Mouse (Mus musculus) hindbrain, embryonic 13.5 days (tissue): Measurements from ENCODE around the gene Pm20d2. TPM values are rescaled to one million over a fixed set of nuclear protein-coding genes. Genes with fewer than 3 reads are reported as not detected.
A peak's percentile ranks its signal among the peaks of the same experiment; 100 is the strongest.

Source experiments
- ATAC-seq: fragments of 200-750 bp; cut with Nextera tagmentation; 2 replicates; pipeline ENCODE4 v1.8.0; 2017; ENCODE audit warnings: moderate TSS enrichment; ENCODE audit not compliant: low FRiP score
- H3K27ac ChIP-seq: fragments of 300-500 bp; sonication (generic); 2 replicates; pipeline ENCODE4 v1.5.1; 2015; ENCODE audit warnings: inconsistent platforms, mild to moderate bottlenecking, moderate library complexity
- H3K27me3 ChIP-seq: fragments of 300-500 bp; sonication (generic); 2 replicates; pipeline ENCODE4 v1.6.1; 2015; ENCODE audit warnings: mild to moderate bottlenecking, inconsistent platforms
- H3K36me3 ChIP-seq: fragments of 300-500 bp; sonication (generic); 2 replicates; pipeline ENCODE4 v1.6.1; 2015; ENCODE audit warnings: mild to moderate bottlenecking, inconsistent platforms
- H3K4me1 ChIP-seq: fragments of 300-500 bp; sonication (generic); replicated peaks from 2 replicates; pipeline ENCODE4 v1.6.1; 2015; ENCODE audit warnings: inconsistent platforms
- H3K4me2 ChIP-seq: fragments of 300-500 bp; sonication (generic); 2 replicates; pipeline ENCODE4 v1.6.1; 2015; ENCODE audit warnings: inconsistent platforms, mild to moderate bottlenecking, moderate library complexity
- H3K4me3 ChIP-seq: fragments of 300-500 bp; sonication (generic); 2 replicates; pipeline ENCODE4 v1.5.1; 2015; ENCODE audit warnings: mild to moderate bottlenecking, inconsistent platforms
- H3K9ac ChIP-seq: fragments of 300-500 bp; sonication (generic); 2 replicates; pipeline ENCODE4 v1.6.1; 2015; ENCODE audit warnings: mild to moderate bottlenecking, inconsistent platforms
- H3K9me3 ChIP-seq: fragments of 300-500 bp; sonication (generic); 2 replicates; pipeline ENCODE4 v1.6.1; 2016; ENCODE audit warnings: inconsistent platforms
- WGBS: fragments of 180-500 bp; shearing (Covaris S2); methylation state at CpG from one replicate; pipeline ENCODE4 v1.1.7; 2015; 5-methylcytosine and 5-hydroxymethylcytosine counted together
- polyA plus RNA-seq: library from polyadenylated mRNA; unstranded; fragments of >200 nt; fragmentation: Nextera tagmentation; extraction: Ambion mirVana; gene quantifications from 2 replicates; pipeline ENCODE4 v1.2.1, GENCODE M21; 2015

Gene Pm20d2
- polyA plus RNA-seq, 1 experiment from 2014 or later, result 2.4 TPM

DNA sequence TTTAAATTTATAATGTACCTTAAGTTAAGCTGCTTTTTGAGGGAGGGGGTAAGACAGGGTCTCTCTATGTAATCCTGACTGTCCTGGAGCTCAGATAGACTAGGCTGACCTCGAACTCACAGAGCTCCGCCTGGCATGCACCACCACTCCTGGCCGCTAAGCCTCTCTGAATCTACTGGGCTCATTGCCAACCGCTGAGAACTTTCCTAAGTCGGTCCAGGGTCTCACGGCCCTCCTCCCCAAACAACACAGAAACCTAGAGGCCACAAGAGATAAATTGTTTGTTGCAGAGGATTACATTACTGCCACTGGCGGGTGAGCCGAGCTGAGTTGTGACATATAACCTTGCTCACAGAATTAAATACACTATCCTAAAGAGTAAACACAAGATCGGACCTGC, 1.4 kb downstream of the Pm20d2 start:
- peak overlapping the region; percentile 15; the same call in 1 of the 2 replicates for H3K9ac ChIP-seq
- peaks cover 9% of the 10 kb centered on the region for H3K4me1 ChIP-seq
- 17% methylated on average over 9 of the region's 9 CpGs for WGBS
- peak overlapping the region; percentile 72 for H3K4me3 ChIP-seq
- peaks cover 22% of the 10 kb centered on the region for H3K36me3 ChIP-seq
- no peak for ATAC-seq
- H3K4me2 ChIP-seq, result peak overlapping the region; percentile 81
- 0 out of 2 replicates have a peak, but pooled peaks cover 3% of the 10 kb centered on the region for H3K27me3 ChIP-seq
- no peaks in the 10 kb centered on the region for H3K9me3 ChIP-seq
- peak overlapping the region; percentile 92; the same call in 1 of the 2 replicates for H3K27ac ChIP-seq

DNA sequence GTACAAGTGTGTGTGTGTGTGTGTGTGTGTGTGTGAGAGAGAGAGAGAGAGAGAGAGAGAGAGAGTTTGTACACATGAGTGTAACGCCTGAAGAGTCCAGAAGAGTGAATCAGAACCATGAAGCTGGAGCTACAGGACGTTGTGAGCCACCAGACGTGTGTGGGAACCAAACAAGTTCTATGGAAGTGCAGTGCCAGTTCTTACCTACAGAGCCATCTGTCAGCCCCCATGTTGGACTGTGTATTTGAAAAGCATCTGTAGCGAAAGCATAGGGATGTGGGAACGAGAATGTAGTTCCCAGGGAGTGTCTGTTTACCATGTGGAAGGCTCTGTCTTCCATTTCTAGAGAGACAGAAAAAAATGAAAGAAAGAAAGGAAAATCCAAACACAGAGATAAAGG, 6.1 kb downstream of the Pm20d2 start:
- WGBS, result 88% methylated on average over 5 of the region's 5 CpGs
- Histone ChIP-seq H3K4me1 (peaks cover 6% of the 10 kb centered on the region), H3K27me3 (0 out of 2 replicates have a peak, but pooled peaks cover 3% of the 10 kb centered on the region), H3K36me3 (peaks cover 44% of the 10 kb centered on the region), H3K9me3 (no peaks in the 10 kb centered on the region), H3K4me3 (no peak overlapping the region), H3K4me2 (no peak overlapping the region), H3K27ac (no peak overlapping the region), H3K9ac (no peak overlapping the region)
- no peak for ATAC-seq

DNA sequence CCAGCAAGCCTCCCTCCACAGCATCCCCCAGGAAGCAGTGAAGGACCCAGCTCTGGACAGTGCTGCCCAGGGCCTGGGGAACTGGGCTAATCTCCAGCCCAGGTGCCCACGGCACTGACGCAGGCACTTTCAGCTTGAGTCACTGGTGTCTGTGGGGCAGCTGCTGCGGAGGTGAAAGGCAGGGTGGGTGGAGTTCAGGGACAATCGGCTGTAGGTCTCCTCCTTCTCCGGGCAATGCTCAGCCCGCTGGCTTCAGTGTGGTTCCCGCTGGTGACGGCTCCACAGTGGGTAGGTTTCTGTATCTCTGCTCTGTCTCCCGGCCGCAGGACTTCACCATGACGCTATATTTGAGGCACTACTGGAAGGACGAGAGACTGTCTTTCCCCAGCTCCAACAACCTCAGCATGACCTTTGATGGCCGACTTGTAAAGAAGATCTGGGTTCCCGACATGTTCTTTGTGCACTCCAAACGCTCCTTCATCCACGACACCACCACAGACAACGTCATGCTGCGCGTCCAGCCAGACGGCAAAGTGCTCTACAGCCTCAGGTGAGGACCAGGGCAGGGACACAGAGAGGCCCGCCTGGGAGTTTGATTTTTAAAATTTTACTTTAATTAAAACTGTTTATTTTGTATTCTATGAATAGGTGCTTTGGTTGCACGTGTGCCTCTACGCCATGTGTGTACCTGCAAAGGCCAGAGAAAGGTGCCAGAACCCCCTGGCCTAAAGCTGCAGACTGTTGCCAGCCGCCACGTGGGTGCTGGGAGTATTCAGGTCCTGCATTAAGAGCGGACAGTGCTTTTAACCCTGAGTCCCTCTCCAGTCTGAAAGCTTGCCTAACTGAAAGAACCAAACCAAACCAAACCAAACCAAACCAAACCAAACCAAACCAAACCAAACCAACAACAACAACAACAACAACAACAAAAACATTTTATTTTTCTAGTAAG, 37.2 kb downstream of the Pm20d2 start:
- 84% methylated on average over 26 of the region's 26 CpGs for WGBS
- no peaks in the 10 kb centered on the region for H3K9me3 ChIP-seq
- ATAC-seq, result no peak
- H3K9ac ChIP-seq, result no peak overlapping the region
- H3K4me1 ChIP-seq, result 0 out of 2 replicates have a peak, but pooled peaks cover under 1% of the 10 kb centered on the region
- no peak overlapping the region for H3K4me2 ChIP-seq
- no peak overlapping the region for H3K27ac ChIP-seq
- H3K4me3 ChIP-seq, result no peak overlapping the region
- H3K27me3 ChIP-seq, result no peaks in the 10 kb centered on the region
- no peaks in the 10 kb centered on the region for H3K36me3 ChIP-seq

DNA sequence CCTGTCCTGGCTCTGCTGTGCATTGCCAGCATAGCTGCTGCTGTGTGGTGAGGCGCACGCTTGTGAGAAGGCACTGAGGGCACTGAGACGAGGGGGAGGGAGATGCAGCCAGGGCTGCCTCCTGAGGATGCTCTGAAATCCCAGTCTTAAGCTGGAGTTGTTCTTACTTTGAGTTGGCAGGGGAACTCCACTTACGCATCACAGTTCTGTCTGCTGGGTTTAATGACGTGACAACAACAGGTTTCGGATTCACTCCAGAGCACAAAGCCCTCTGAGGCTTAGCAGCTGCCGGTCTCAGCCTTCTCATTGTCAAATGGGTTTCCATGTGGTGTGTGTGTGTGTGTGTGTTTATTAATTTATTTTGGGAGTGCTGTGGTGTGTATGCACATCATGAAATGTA, 40.4 kb downstream of the Pm20d2 start:
- 64% methylated on average over 7 of the region's 7 CpGs for WGBS
- Histone ChIP-seq H3K4me1 (peaks cover 6% of the 10 kb centered on the region), H3K9me3 (no peaks in the 10 kb centered on the region), H3K27ac (no peak overlapping the region), H3K4me3 (no peak overlapping the region), H3K9ac (no peak overlapping the region), H3K4me2 (no peak overlapping the region), H3K27me3 (no peaks in the 10 kb centered on the region), H3K36me3 (no peaks in the 10 kb centered on the region)
- no peak for ATAC-seq

DNA sequence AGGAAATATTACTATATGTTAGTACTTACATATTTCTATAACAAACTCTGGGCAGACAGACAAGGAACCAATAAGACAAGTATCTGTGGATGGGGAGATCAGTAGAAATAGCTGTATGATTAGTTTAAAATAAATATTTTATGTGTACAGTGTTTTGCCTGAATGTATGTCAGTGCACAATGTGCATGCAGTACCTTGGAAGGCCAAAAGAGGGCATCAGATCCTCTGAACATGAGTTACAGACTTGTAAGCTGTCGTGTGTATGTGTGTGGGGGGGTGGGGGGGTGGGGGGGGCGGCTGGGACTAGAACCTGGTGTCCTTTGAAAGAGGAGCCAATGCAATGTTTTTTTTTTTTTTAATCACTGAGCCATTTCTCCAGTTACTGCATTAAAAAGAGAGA, 41.7 kb downstream of the Pm20d2 start:
- Histone ChIP-seq H3K27me3 (no peaks in the 10 kb centered on the region), H3K36me3 (no peaks in the 10 kb centered on the region), H3K4me3 (no peak overlapping the region), H3K4me1 (peaks cover 6% of the 10 kb centered on the region), H3K9ac (no peak overlapping the region), H3K27ac (no peak overlapping the region), H3K9me3 (no peaks in the 10 kb centered on the region), H3K4me2 (no peak overlapping the region)
- WGBS, result 10% methylated on average over 2 of the region's 2 CpGs
- ATAC-seq, result no peak

DNA sequence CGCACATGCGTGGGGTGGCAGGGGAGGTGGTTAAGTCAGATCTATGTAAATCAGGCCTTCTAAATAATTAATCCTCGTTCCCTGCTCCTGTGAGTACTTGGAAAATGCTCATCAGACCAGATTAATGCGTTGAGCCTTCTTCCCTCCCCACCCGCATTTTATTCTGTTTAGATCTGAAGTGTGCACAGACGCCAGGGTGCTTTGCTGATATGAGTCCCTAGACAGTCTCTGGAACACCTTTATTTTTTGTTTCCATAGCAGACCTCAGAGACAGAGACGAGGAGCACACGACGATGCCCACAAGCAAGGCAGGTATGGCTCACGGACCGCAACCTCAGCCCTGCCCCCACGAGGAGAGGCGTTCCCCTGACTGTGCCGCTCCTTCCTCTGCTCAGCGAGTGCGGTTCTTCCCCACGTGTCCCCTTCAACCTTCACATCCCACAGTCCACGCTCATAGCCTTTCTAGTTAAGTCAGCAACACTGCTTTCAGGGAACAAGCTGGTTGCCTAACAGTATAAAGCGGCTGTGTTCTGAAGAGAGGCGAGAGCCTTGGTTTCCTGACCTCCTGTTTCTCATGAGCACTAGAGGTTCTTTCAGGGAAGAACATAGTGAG, 42.8 kb downstream of the Pm20d2 start:
- no peaks in the 10 kb centered on the region for H3K36me3 ChIP-seq
- H3K4me3 ChIP-seq, result no peak overlapping the region
- peak overlapping the region; percentile 35 for H3K4me2 ChIP-seq
- no peak for ATAC-seq
- H3K4me1 ChIP-seq, result peaks cover 6% of the 10 kb centered on the region
- H3K9ac ChIP-seq, result no peak overlapping the region; the same call in 1 of the 2 replicates
- H3K9me3 ChIP-seq, result no peaks in the 10 kb centered on the region
- WGBS, result 50% methylated on average over 20 of the region's 20 CpGs
- H3K27me3 ChIP-seq, result no peaks in the 10 kb centered on the region
- H3K27ac ChIP-seq, result no peak overlapping the region

DNA sequence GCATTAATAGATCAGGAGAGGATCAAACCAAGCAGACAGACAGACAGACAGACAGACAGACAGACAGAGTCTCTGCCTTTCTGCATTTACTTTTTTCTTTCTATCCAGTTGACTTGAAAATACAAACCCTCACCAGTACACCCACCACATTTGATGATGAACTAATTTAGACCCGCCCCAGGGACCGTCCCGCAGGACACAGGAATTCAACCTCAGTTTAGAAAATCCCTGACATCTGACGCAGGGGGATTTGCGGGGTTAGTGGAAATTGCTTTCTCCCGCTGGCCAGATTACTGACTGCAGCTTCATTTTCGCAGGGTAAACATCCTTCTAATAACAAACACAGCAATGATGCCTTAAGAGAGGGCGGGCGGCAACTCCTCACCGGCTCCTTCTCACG, 57.3 kb downstream of the Pm20d2 start, which contains the start of gene Gabrr1:
Gene Gabrr1, plus strand, starts transcription at position 301 of the 400 bp plus-strand sequence.
- whole genome bisulfite sequencing, result 84% methylated on average over 11 of the region's 11 CpGs
- no peaks in the 10 kb centered on the region; the same call in 1 of the 2 replicates for H3K9me3 ChIP-seq
- no peaks in the 10 kb centered on the region for H3K4me1 ChIP-seq
- no peak within 1 kb of the TSS for H3K4me2 ChIP-seq
- H3K9ac ChIP-seq, result no peak within 1 kb of the TSS
- no peak within 1 kb of the TSS for H3K4me3 ChIP-seq
- no peaks in the 10 kb centered on the region for H3K36me3 ChIP-seq
- no peak within 1 kb of the TSS for H3K27ac ChIP-seq
- H3K27me3 ChIP-seq, result no peaks in the 10 kb centered on the region
- ATAC-seq, result no peak

DNA sequence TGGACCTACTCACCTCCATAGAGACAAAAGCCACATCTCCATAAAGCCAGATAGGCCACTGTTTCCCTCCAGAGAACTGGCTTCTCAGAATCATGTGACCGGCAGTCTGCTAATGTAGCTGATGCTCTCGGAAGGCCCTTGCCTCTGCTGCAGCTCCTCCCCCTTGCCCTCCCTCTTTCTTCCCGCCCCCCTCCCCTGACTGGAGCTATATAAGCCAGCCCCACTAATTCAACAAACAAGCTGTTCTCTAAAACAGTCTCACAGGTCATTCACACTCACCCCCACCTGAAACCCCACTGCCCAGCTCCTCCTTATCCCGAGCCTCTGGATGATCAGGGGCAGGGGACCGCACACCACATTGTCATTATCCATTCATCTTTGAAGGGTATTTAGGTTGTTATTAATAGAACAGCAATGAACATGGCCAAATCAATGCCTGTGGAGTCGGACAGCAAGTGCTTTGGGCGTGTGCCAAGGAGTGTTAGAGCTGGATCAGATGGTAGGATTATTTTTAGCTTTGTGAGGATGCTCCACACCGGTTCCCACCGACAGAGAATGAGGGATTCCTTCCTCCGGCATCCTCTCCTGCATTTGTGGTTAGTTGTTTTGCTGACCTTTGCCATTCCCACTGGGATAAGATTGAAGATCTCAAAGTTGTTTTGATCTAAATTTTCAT, 64.0 kb downstream of the Pm20d2 start:
- no peak overlapping the region for H3K4me3 ChIP-seq
- H3K9me3 ChIP-seq, result peaks cover 5% of the 10 kb centered on the region; the same call in 1 of the 2 replicates
- ATAC-seq, result no peak
- H3K27me3 ChIP-seq, result no peaks in the 10 kb centered on the region
- no peaks in the 10 kb centered on the region for H3K4me1 ChIP-seq
- 66% methylated on average over 10 of the region's 10 CpGs for WGBS
- H3K27ac ChIP-seq, result no peak overlapping the region
- H3K36me3 ChIP-seq, result no peaks in the 10 kb centered on the region
- no peak overlapping the region for H3K4me2 ChIP-seq
- H3K9ac ChIP-seq, result no peak overlapping the region

DNA sequence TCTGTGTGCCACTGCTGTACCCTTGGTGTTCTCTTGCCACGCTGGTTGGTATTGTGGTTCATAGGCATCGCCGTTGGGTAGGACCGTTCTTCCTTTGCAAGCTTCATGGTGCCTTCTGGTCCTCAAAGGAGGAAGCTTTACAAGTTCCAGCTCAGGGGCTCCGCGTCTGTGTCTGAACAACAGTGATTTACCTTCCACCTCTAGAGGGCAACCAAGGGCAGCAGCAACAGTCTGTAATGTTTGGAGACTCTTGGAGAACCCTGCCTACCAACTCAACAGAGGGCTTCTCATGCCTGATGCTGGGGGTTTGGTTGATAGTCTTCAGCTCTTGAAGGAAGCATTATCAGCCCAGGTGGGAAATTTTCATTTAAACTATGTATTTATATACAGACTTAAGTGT, 65.0 kb downstream of the Pm20d2 start:
- H3K4me2 ChIP-seq, result no peak overlapping the region

More for the DNA sequence above, 65.0 kb downstream of the Pm20d2 start:
- 75% methylated on average over 6 of the region's 6 CpGs for WGBS
- no peaks in the 10 kb centered on the region for H3K36me3 ChIP-seq
- ATAC-seq, result no peak
- H3K4me3 ChIP-seq, result no peak overlapping the region
- H3K27me3 ChIP-seq, result no peaks in the 10 kb centered on the region
- no peaks in the 10 kb centered on the region for H3K4me1 ChIP-seq
- no peak overlapping the region for H3K9ac ChIP-seq
- no peak overlapping the region for H3K27ac ChIP-seq
- 0 out of 2 replicates have a peak, but pooled peaks cover 5% of the 10 kb centered on the region for H3K9me3 ChIP-seq

Other genes with a start within 250 kb of the Pm20d2 start
- gene Ankrd6, start 238.9 kb downstream of the Pm20d2 start, polyA plus RNA-seq, result 19.0 and 22.4 TPM in 2 replicates
- 30.6 and 36.2 TPM in 2 replicates for gene Rragd, start 206.7 kb downstream of the Pm20d2 start, polyA plus RNA-seq
- 56.2 and 60.5 TPM in 2 replicates for gene Ube2j1, start 158.3 kb downstream of the Pm20d2 start, polyA plus RNA-seq
- gene Gabrr2, start 126.7 kb downstream of the Pm20d2 start, polyA plus RNA-seq, result 0.62 and 1.3 TPM in 2 replicates
- gene Gabrr1, start 57.2 kb downstream of the Pm20d2 start, polyA plus RNA-seq, result 0.17 and 0.21 TPM in 2 replicates
- gene Srsf12, start 19.3 kb upstream of the Pm20d2 start, polyA plus RNA-seq, result 40.9 and 42.1 TPM in 2 replicates
- 64.9 and 69.5 TPM in 2 replicates for gene Pnrc1, start 100.4 kb upstream of the Pm20d2 start, polyA plus RNA-seq
- gene Rngtt, start 120.6 kb upstream of the Pm20d2 start, polyA plus RNA-seq, result 25.4 and 29.4 TPM in 2 replicates